Mouse (Mus musculus): ENCODE results near the gene Ech1. TPM values are rescaled to one million over a fixed set of nuclear protein-coding genes. Genes with fewer than 3 reads are reported as not detected.

The Ech1 gene
- polyA plus RNA-seq, 1 experiment: 132 TPM

DNA sequence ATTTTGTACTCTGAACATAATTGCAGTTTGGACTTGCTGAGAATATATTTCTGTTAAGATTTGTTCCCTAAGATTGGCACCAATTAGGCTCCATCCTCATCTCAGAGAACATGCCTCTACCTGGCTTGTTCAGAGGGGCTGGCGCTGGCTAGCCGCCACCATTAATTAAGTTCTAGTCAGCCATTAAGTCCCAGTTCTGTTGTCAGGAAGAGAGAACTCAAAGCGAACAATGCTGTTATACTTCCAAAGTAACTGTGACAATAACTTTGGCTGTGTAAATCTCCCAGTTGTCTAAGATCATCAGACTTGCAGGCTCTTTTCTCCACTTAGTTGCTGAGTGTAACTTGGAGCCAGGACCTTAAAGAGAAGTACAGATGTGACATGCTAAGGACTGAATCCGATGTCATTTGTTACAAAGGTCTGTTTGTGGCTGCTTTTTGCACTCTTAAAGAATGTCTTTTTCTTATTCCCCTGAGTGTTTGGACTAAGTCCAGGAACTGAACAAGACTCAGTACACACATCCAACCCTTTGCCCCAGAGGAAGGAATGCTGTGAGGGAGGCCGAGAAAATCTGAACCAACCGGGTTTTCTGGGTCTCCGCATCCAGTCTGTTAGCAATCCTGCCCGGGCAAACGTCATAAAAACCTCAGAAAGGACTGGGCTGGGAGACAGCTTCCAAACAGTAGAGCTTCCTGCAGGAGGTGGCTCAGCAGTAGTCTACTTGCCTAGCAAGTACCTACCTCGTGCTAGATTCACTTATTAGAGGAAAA, 22.9 kb upstream of the Ech1 start:
- H3K36me3 ChIP-seq (ENCODE audit: control insufficient read depth, insufficient read depth): no peaks in the 10 kb centered on the region
- H3ac ChIP-seq (ENCODE audit: control insufficient read depth, insufficient read length): no peak overlapping the region
- H3K4me3 ChIP-seq: no peak overlapping the region
- H3K27me3 ChIP-seq (ENCODE audit: control insufficient read depth, insufficient read depth, insufficient read length): no peaks in the 10 kb centered on the region
- TF ChIP-seq POLR2A (IDR thresholded peaks at IDR 0.05; ENCODE audit: insufficient read length, low read depth): no peak
- no peak for TF ChIP-seq CEBPB (IDR thresholded peaks at IDR 0.05; ENCODE audit: insufficient read depth, poor library complexity, severe bottlenecking)
- TF ChIP-seq TCF12 (IDR thresholded peaks at IDR 0.05; ENCODE audit: insufficient read depth, poor library complexity, severe bottlenecking): no peak
- TF ChIP-seq TCF3 (IDR thresholded peaks at IDR 0.05; ENCODE audit: insufficient read length, low read depth): no peak
- TF ChIP-seq POLR2AphosphoS2 (IDR thresholded peaks at IDR 0.05; ENCODE audit: insufficient read length, low read depth): no peak
- no peak for TF ChIP-seq E2F4 (IDR thresholded peaks at IDR 0.05; ENCODE audit: insufficient read depth)
- TF ChIP-seq MAX (IDR thresholded peaks at IDR 0.05; ENCODE audit: low read depth): no peak
- TF ChIP-seq MYOD1 (IDR thresholded peaks at IDR 0.05; ENCODE audit: control insufficient read depth in 1 of 3, insufficient read length in 2 of 3, low read depth in 2 of 3): no peak
- TF ChIP-seq SRF (IDR thresholded peaks at IDR 0.05; ENCODE audit: control insufficient read depth, insufficient read length, low read depth): no peak
- TF ChIP-seq USF1 (IDR thresholded peaks at IDR 0.05; ENCODE audit: low read depth): no peak
- TF ChIP-seq REST (IDR thresholded peaks at IDR 0.05; ENCODE audit: insufficient read depth, insufficient read length): no peak
- TF ChIP-seq MYOG (IDR thresholded peaks at IDR 0.05; ENCODE audit: control insufficient read depth in 1 of 3, insufficient read depth in 1 of 3, insufficient read length in 2 of 3, low read depth in 2 of 3): no peak
- H3K4me2 ChIP-seq (ENCODE audit: low read depth): peak overlapping the region; percentile 13
- H3K79me2 ChIP-seq (ENCODE audit: control insufficient read depth, insufficient read depth): no peaks in the 10 kb centered on the region

DNA sequence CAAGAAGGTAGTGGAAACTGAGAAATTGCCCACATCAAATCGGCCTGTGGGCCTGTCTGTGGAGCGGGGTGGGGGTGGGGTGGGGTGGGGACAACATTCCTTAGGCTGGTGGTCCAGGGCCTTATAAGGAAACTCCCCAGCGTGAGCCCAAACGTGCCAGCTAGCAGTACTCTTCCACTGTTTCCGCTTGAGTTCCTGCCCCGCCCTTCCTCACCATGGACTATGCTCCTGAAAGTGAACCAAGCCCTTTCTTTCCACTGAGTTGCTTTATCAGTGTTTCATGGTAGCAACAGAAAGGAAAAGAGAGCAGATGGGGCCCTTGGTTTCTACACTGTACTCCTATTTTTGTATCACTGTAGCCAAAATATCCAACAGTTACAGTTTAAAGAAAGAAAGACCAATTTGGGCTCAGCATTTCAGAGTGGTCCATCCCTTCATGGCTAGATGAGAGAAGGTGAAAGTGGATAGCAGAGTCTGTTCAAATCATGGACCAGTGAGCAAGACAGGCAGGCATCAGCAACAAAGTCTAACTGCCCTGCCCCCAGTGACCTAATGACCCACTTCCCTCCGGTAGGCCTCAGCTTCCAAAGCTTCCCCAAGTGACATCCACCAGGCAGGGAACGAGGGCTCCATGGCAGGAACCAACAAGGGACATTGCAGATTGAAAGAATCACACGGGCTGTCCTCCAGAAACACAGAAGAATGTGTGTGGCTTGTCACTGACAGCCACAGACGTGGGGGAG, 22.0 kb upstream of the Ech1 start:
- H3K4me3 ChIP-seq: no peak overlapping the region
- H3ac ChIP-seq (ENCODE audit: control insufficient read depth, insufficient read length): no peak overlapping the region
- H3K79me2 ChIP-seq (ENCODE audit: control insufficient read depth, insufficient read depth): no peaks in the 10 kb centered on the region
- TF ChIP-seq MAX (IDR thresholded peaks at IDR 0.05; ENCODE audit: low read depth) (no peak), TCF3 (IDR thresholded peaks at IDR 0.05; ENCODE audit: insufficient read length, low read depth) (no peak), SRF (IDR thresholded peaks at IDR 0.05; ENCODE audit: control insufficient read depth, insufficient read length, low read depth) (no peak), CEBPB (IDR thresholded peaks at IDR 0.05; ENCODE audit: insufficient read depth, poor library complexity, severe bottlenecking) (no peak), USF1 (IDR thresholded peaks at IDR 0.05; ENCODE audit: low read depth) (no peak), E2F4 (IDR thresholded peaks at IDR 0.05; ENCODE audit: insufficient read depth) (no peak), MYOD1 (IDR thresholded peaks at IDR 0.05; ENCODE audit: control insufficient read depth in 1 of 3, insufficient read length in 2 of 3, low read depth in 2 of 3) (no peak), REST (IDR thresholded peaks at IDR 0.05; ENCODE audit: insufficient read depth, insufficient read length) (no peak)
- no peaks in the 10 kb centered on the region for H3K36me3 ChIP-seq (ENCODE audit: control insufficient read depth, insufficient read depth)
- H3K4me2 ChIP-seq (ENCODE audit: low read depth): no peak overlapping the region
- H3K27me3 ChIP-seq (ENCODE audit: control insufficient read depth, insufficient read depth, insufficient read length): no peaks in the 10 kb centered on the region

DNA sequence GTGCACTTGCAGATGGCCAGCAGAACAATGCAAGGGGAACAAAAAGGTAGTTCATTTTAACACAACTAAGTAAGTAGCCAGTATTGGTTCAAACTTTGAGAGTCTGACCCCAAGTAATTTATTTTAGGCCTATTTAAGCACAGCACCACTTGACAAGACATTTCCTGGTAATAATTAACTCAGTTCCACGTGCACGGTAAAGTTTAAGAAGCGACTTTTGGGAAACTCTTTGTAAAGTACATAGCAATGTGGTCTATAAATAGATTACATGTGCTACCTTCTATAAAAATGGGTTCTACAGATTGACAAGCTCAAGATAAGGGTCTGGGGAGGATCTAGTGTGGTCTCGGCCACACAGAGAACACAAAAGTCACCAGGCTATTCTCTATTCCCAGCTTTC, 21.3 kb upstream of the Ech1 start:
- H3K27me3 ChIP-seq (ENCODE audit: control insufficient read depth, insufficient read depth, insufficient read length): no peaks in the 10 kb centered on the region
- no peaks in the 10 kb centered on the region for H3K79me2 ChIP-seq (ENCODE audit: control insufficient read depth, insufficient read depth)
- TF ChIP-seq SRF (IDR thresholded peaks at IDR 0.05; ENCODE audit: control insufficient read depth, insufficient read length, low read depth): no peak
- no peak for TF ChIP-seq E2F4 (IDR thresholded peaks at IDR 0.05; ENCODE audit: insufficient read depth)
- TF ChIP-seq MYOG (IDR thresholded peaks at IDR 0.05; ENCODE audit: control insufficient read depth in 1 of 3, insufficient read depth in 1 of 3, insufficient read length in 2 of 3, low read depth in 2 of 3): no peak
- TF ChIP-seq POLR2AphosphoS2 (IDR thresholded peaks at IDR 0.05; ENCODE audit: insufficient read length, low read depth): no peak
- TF ChIP-seq USF1 (IDR thresholded peaks at IDR 0.05; ENCODE audit: low read depth): no peak
- TF ChIP-seq MAX (IDR thresholded peaks at IDR 0.05; ENCODE audit: low read depth): no peak
- no peak for TF ChIP-seq POLR2A (IDR thresholded peaks at IDR 0.05; ENCODE audit: insufficient read length, low read depth)
- no peak for TF ChIP-seq TCF12 (IDR thresholded peaks at IDR 0.05; ENCODE audit: insufficient read depth, poor library complexity, severe bottlenecking)
- no peak for TF ChIP-seq MYOD1 (IDR thresholded peaks at IDR 0.05; ENCODE audit: control insufficient read depth in 1 of 3, insufficient read length in 2 of 3, low read depth in 2 of 3)
- TF ChIP-seq CEBPB (IDR thresholded peaks at IDR 0.05; ENCODE audit: insufficient read depth, poor library complexity, severe bottlenecking): no peak
- no peak for TF ChIP-seq REST (IDR thresholded peaks at IDR 0.05; ENCODE audit: insufficient read depth, insufficient read length)
- TF ChIP-seq TCF3 (IDR thresholded peaks at IDR 0.05; ENCODE audit: insufficient read length, low read depth): no peak
- no peak overlapping the region for H3K4me3 ChIP-seq
- no peaks in the 10 kb centered on the region for H3K36me3 ChIP-seq (ENCODE audit: control insufficient read depth, insufficient read depth)
- H3ac ChIP-seq (ENCODE audit: control insufficient read depth, insufficient read length): no peak overlapping the region
- no peak overlapping the region for H3K4me2 ChIP-seq (ENCODE audit: low read depth)

DNA sequence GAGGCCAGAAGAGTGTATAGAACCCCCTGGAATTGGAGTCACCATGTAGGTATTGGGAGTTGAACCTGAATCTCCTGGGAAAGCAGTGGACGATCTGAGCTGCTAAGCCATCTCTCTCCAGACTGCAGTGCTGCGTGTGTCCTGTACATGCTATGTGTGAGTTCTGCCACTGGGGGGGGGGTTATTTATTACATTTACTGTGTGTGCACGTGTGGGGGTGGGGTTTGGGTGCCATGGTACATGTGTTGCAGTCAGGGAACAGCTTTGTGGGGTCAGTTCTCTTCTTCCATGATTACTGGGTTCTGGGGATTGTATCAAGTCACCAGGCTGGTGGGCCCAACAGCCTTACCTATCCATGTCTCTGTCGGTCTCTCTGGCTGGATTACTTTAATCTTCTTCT, 18.1 kb upstream of the Ech1 start:
- Histone ChIP-seq H3ac (ENCODE audit: control insufficient read depth, insufficient read length) (no peak overlapping the region), H3K4me2 (ENCODE audit: low read depth) (no peak overlapping the region), H3K36me3 (ENCODE audit: control insufficient read depth, insufficient read depth) (peaks cover 2% of the 10 kb centered on the region), H3K27me3 (ENCODE audit: control insufficient read depth, insufficient read depth, insufficient read length) (no peaks in the 10 kb centered on the region), H3K4me3 (no peak overlapping the region), H3K79me2 (ENCODE audit: control insufficient read depth, insufficient read depth) (peaks cover 6% of the 10 kb centered on the region)
- TF ChIP-seq MYOG (IDR thresholded peaks at IDR 0.05; ENCODE audit: control insufficient read depth in 1 of 3, insufficient read depth in 1 of 3, insufficient read length in 2 of 3, low read depth in 2 of 3) (no peak), USF1 (IDR thresholded peaks at IDR 0.05; ENCODE audit: low read depth) (no peak), POLR2AphosphoS2 (IDR thresholded peaks at IDR 0.05; ENCODE audit: insufficient read length, low read depth) (no peak), MYOD1 (IDR thresholded peaks at IDR 0.05; ENCODE audit: control insufficient read depth in 1 of 3, insufficient read length in 2 of 3, low read depth in 2 of 3) (no peak), SRF (IDR thresholded peaks at IDR 0.05; ENCODE audit: control insufficient read depth, insufficient read length, low read depth) (no peak), REST (IDR thresholded peaks at IDR 0.05; ENCODE audit: insufficient read depth, insufficient read length) (no peak)

Measured in myocyte (in vitro differentiated cells).